Mouse (Mus musculus) liver, postnatal 0 days (tissue): Measurements from ENCODE around the gene Afg3l1. TPM values are rescaled to one million over a fixed set of nuclear protein-coding genes. Genes with fewer than 3 reads are reported as not detected.
"Not testable (repeated sequence)": the region's sequence is repeated elsewhere in the genome, so short reads cannot be mapped to it uniquely, and the experiment has no call there.

ENCODE experiments used
- ATAC-seq: fragments of 200-750 bp; cut with Nextera tagmentation; 2 replicates; pipeline ENCODE4 v1.8.0; 2017; ENCODE audit warnings: mild to moderate bottlenecking, moderate library complexity
- DNase-seq: peaks from one replicate; pipeline ENCODE4 v3.0.0-alpha.2; 2016
- H3K27ac ChIP-seq: fragments of 300-500 bp; sonication (generic); 2 replicates; pipeline ENCODE4 v1.5.1; 2014; ENCODE audit warnings: antibody characterized with exemption, moderate library complexity, mild to moderate bottlenecking, low read depth
- H3K27me3 ChIP-seq: fragments of 300-500 bp; sonication (generic); 2 replicates; pipeline ENCODE4 v1.6.1; 2014; ENCODE audit warnings: low read length, control low read depth, mixed read lengths; ENCODE audit not compliant: insufficient read depth
- H3K36me3 ChIP-seq: fragments of 300-500 bp; sonication (generic); replicated peaks from 2 replicates; pipeline ENCODE4 v1.6.1; 2014; ENCODE audit warnings: mild to moderate bottlenecking, control low read depth, low read length, moderate library complexity, mixed read lengths; ENCODE audit not compliant: insufficient read depth
- H3K4me1 ChIP-seq: fragments of 300-500 bp; sonication (generic); 2 replicates; pipeline ENCODE4 v1.6.1; 2014; ENCODE audit warnings: antibody characterized with exemption, mild to moderate bottlenecking, control low read depth; ENCODE audit not compliant: insufficient read depth
- H3K4me2 ChIP-seq: fragments of 300-500 bp; sonication (generic); 2 replicates; pipeline ENCODE4 v1.6.1; 2014; ENCODE audit warnings: low read depth, mild to moderate bottlenecking, low read length, moderate library complexity, mixed read lengths
- H3K4me3 ChIP-seq: fragments of 300-500 bp; sonication (generic); 2 replicates; pipeline ENCODE4 v1.5.1; 2014; ENCODE audit warnings: low read depth, low read length
- H3K9ac ChIP-seq: fragments of 300-500 bp; sonication (generic); replicated peaks from 2 replicates; pipeline ENCODE4 v1.6.1; 2014; ENCODE audit warnings: mild to moderate bottlenecking, moderate library complexity
- H3K9me3 ChIP-seq: fragments of 300-500 bp; sonication (generic); 2 replicates; pipeline ENCODE4 v1.6.1; 2016; ENCODE audit warnings: mild to moderate bottlenecking, control low read depth, low read length, mixed read lengths
- CTCF ChIP-seq: sonication (generic); IDR thresholded peaks from 2 replicates; pipeline ENCODE4 v1.5.1; 2016; ENCODE audit warnings: antibody characterized with exemption, low read depth
- EP300 ChIP-seq: IDR thresholded peaks from 2 replicates; pipeline ENCODE4 v1.6.1; 2016; ENCODE audit warnings: antibody characterized with exemption, low read depth, mild to moderate bottlenecking
- WGBS: fragments of 180-500 bp; shearing (Covaris S2); extraction: QIAGEN DNeasy Blood & Tissue Kit; methylation state at CpG from one replicate; pipeline ENCODE4 v1.1.7; 2014; ENCODE audit not compliant: insufficient replicate concordance; 5-methylcytosine and 5-hydroxymethylcytosine counted together
- polyA plus RNA-seq: library from polyadenylated mRNA; unstranded; fragments of >200 nt; fragmentation: Nextera tagmentation; extraction: Ambion mirVana; gene quantifications from 2 replicates; pipeline ENCODE4 v1.2.1, GENCODE M21; 2015

Gene Afg3l1
- polyA plus RNA-seq, 1 experiment from 2014 or later, result 24.3 TPM

DNA sequence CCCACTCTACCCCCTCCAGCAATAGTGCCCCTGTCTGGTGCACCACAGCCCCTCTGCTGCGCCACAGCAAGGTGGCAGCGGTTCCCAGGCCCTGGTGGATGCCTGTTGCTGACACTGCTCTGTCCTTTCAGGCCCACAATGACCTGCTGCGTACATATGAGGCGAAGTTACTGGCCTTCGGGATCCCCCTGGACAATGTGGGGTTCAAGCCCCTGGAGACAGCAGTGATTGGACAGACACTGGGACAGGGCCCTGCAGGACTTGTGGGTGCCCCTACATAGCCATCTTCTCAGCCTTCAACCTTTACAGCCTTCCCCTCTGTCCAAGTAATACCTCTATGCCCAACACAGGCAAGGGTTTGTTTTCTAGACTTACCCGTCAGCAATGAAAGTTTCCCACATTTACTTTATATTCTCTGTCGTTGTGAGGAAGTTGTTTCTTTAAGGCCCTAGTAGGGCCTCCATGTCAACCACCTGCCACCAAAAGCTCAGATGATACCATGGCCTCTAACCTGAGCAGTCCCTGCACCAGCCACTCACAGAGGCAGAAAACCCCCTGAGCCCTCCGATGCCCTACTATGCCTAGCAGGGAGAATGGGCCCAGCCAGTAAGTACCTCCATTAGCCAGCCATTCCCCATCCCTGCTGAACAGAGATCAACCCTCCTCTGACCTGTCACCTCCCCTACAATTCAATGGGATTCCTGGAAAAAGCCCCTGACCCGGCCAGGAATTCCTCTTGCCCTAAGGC lies 58.7 kb downstream of the Afg3l1 start:
- H3K36me3 ChIP-seq, result peaks cover 8% of the 10 kb centered on the region
- H3K27ac ChIP-seq, result no peak overlapping the region
- no peak overlapping the region for H3K4me2 ChIP-seq
- 0 out of 2 replicates have a peak, but pooled peaks cover 5% of the 10 kb centered on the region for H3K27me3 ChIP-seq
- no peak for TF ChIP-seq CTCF
- TF ChIP-seq EP300, result no peak
- WGBS, result 90% methylated on average over 9 of the region's 9 CpGs
- H3K4me1 ChIP-seq, result no peaks in the 10 kb centered on the region
- no peak for DNase-seq
- ATAC-seq, result no peak
- no peak overlapping the region for H3K4me3 ChIP-seq
- H3K9me3 ChIP-seq, result no peaks in the 10 kb centered on the region
- no peak overlapping the region for H3K9ac ChIP-seq

DNA sequence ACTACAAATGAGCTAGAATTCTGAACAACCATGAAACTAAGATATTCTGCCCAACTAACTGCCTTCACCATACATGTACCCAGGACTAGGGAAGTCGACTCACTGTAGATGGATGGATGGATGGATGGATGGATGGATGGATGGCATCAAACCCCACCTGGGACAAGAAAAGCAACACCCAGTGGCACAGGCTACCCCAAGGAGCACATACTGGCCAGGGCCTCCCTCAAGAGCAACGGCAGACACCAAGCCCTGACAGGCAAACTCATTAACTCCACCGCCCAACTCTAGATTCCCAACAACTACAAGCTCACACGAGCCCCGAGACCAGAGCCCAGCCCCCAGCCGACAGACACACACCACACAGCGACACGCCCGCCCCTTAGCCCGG lies 59.3 kb downstream of the Afg3l1 start:
- ATAC-seq (no peak), DNase-seq (no peak)
- Histone ChIP-seq H3K27me3 (0 out of 2 replicates have a peak, but pooled peaks cover 5% of the 10 kb centered on the region), H3K9me3 (no peaks in the 10 kb centered on the region), H3K36me3 (peaks cover 8% of the 10 kb centered on the region), H3K4me3 (no peak overlapping the region), H3K9ac (no peak overlapping the region), H3K27ac (no peak overlapping the region), H3K4me2 (no peak overlapping the region), H3K4me1 (no peaks in the 10 kb centered on the region)
- TF ChIP-seq EP300 (no peak), CTCF (no peak)
- 36% methylated on average over 10 of the region's 10 CpGs for WGBS

DNA sequence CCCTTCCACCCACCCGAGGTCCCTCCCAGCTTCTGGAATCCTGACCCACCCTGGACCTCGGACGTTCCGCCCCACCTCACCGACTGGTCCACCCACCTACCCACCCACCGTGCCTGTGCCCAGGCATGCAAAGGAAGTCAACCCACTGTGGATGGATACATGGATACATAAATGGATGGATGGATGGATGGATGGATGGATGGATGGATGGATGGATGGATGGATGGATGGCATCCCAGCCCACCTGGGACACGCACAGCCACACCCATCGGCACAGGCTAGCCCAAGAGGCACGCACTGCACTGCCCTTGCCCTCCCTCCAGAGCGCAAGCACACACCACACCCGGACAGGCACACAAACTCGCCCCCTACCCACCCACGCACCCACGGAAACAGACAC lies 59.9 kb downstream of the Afg3l1 start:
- not testable (repeated sequence) for H3K9me3 ChIP-seq, H3K4me2 ChIP-seq, H3K36me3 ChIP-seq, H3K27ac ChIP-seq, ATAC-seq, H3K4me3 ChIP-seq, H3K4me1 ChIP-seq, H3K27me3 ChIP-seq, DNase-seq, H3K9ac ChIP-seq
- 70% methylated on average over 2 of the region's 14 CpGs for WGBS

Other genes starting within 250 kb of the Afg3l1 start
- gene Spata2l, start 241.7 kb upstream of the Afg3l1 start, polyA plus RNA-seq, result 4.2 and 6.6 TPM in 2 replicates
- gene Zfp276, start 223.7 kb upstream of the Afg3l1 start, polyA plus RNA-seq, result 4.9 and 5.5 TPM in 2 replicates
- 3.9 and 4.5 TPM in 2 replicates for gene Vps9d1, start 223.6 kb upstream of the Afg3l1 start, polyA plus RNA-seq
- gene Fanca, start 159.3 kb upstream of the Afg3l1 start, polyA plus RNA-seq, result 6.3 TPM in 2 replicates
- gene Spire2, start 145.2 kb upstream of the Afg3l1 start, polyA plus RNA-seq, result 0.80 and 1.1 TPM in 2 replicates
- gene Tcf25, start 104.2 kb upstream of the Afg3l1 start, polyA plus RNA-seq, result 54.1 and 54.9 TPM in 2 replicates
- not detected in 2 replicates for gene Mc1r, start 70.8 kb upstream of the Afg3l1 start, polyA plus RNA-seq
- 0.20 and 0.24 TPM in 2 replicates for gene Tubb3, start 66.5 kb upstream of the Afg3l1 start, polyA plus RNA-seq
- gene Def8, start 54.4 kb upstream of the Afg3l1 start, polyA plus RNA-seq, result 10.1 and 11.6 TPM in 2 replicates
- not detected in 2 replicates for gene Dbndd1, start 37.6 kb downstream of the Afg3l1 start, polyA plus RNA-seq
- 2.7 and 2.9 TPM in 2 replicates for gene Gas8, start 40.9 kb downstream of the Afg3l1 start, polyA plus RNA-seq
- 2.8 and 3.8 TPM in 2 replicates for gene Rhou, start 176.0 kb downstream of the Afg3l1 start, polyA plus RNA-seq